Mouse (Mus musculus): Measurements from ENCODE around the gene Traf3. TPM values are rescaled to one million over a fixed set of nuclear protein-coding genes. Genes with fewer than 3 reads are reported as not detected.

The Traf3 gene
- polyA plus RNA-seq, 1 experiment from 2014 or later, result 14.0 TPM

DNA sequence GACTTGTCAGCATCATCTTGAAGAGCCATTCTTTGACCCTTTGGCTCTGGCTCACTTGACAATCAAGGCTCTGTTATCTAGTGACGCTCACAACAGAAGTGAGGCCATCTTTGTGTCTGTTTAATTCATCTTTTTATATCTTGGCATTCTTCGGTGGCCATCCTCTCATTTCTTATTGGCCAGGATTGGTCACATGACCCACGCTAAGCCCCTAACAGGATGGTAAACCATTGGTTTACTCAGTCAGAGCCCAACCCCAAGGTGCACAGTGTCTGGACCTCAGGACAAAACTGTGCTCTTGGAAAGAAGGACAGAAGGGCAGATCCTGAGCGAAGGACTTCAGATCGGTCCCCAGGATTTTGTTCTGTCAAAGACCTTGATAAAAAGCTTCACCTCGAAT is 13.6 kb upstream of the Traf3 start:
- Histone ChIP-seq H3K4me1 (ENCODE audit: control insufficient read depth, insufficient read depth, low read length) (no peaks in the 10 kb centered on the region), H3K27me3 (ENCODE audit: control insufficient read depth, insufficient read depth, low read length) (no peaks in the 10 kb centered on the region), H3K9ac (ENCODE audit: low read length) (no peak overlapping the region), H3K4me3 (ENCODE audit: low read depth, low read length) (no peak overlapping the region), H3K9me3 (ENCODE audit: control insufficient read depth, low read length) (no peaks in the 10 kb centered on the region), H3K36me3 (ENCODE audit: control insufficient read depth, insufficient read depth, low read length) (no peaks in the 10 kb centered on the region), H3K4me2 (no peak overlapping the region), H3K27ac (ENCODE audit: low read depth, low read length) (no peak overlapping the region)
- DNase-seq (ENCODE audit: low spot score, missing footprints) (no peak), ATAC-seq (ENCODE audit: low FRiP score) (no peak)
- WGBS, result 91% methylated on average over 6 of the region's 6 CpGs

DNA sequence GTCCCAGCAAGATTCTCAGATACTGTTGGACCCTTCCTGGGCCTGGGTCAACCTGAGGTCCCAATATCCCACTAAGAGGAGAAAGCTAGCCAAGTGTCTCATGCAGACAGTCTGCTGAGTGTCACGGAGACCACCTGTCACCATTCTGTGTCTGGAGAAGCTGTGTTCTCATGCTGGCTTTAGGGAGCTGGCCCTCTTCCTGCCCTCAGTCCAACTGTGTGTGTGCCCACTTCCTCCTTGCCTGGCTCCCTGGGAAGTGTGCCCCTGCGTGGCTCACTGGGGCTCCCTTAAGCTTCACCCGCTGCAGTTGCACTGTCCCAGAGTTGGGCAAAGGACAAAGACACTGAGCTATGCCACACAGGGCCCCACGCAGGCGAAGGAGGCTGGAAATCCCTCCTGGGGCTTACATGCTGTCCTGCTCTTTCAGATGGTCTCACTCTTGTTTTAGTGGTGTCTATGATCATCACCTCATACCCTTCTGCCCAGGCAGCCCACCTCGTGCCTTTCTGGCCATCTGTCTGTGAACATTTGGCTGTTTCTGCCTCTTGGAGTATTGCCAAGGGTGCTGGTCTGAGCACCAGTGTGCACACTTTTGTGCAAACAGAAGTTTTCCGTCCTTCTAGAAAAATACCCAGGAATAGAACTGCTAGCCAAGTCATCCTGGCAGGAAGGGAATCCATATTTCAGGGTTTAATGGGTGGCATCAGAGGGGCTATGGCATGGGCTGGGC is 13.0 kb upstream of the Traf3 start:
- Histone ChIP-seq H3K27me3 (ENCODE audit: control insufficient read depth, insufficient read depth, low read length) (no peaks in the 10 kb centered on the region), H3K27ac (ENCODE audit: low read depth, low read length) (no peak overlapping the region), H3K9ac (ENCODE audit: low read length) (no peak overlapping the region), H3K4me3 (ENCODE audit: low read depth, low read length) (no peak overlapping the region), H3K4me2 (no peak overlapping the region), H3K4me1 (ENCODE audit: control insufficient read depth, insufficient read depth, low read length) (no peaks in the 10 kb centered on the region), H3K36me3 (ENCODE audit: control insufficient read depth, insufficient read depth, low read length) (no peaks in the 10 kb centered on the region), H3K9me3 (ENCODE audit: control insufficient read depth, low read length) (no peaks in the 10 kb centered on the region)
- 88% methylated on average over 7 of the region's 7 CpGs for WGBS
- ATAC-seq (ENCODE audit: low FRiP score), result no peak
- DNase-seq (ENCODE audit: low spot score, missing footprints), result no peak

DNA sequence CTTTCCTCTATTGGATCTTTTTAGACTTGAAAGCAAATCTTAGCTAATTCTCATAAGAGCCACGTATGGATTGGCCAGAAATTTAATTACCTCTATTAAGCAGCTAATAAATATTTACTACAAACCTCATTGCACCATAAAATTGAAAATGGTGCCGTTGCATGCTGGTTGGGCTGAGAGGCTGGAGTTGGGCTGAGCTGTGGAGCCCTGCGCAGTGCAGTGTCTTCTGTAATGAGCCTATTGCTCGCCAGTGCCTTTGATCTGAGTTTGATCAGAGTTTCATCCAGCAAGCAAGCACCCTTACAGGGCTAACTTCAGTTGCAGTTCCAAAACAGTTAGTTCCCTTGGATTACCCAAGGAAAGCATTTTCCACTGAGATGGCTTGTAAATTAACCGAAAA is 12.2 kb upstream of the Traf3 start:
- no peaks in the 10 kb centered on the region for H3K9me3 ChIP-seq (ENCODE audit: control insufficient read depth, low read length)
- 82% methylated on average over 5 of the region's 5 CpGs for WGBS
- H3K9ac ChIP-seq (ENCODE audit: low read length), result no peak overlapping the region
- ATAC-seq (ENCODE audit: low FRiP score), result no peak
- no peaks in the 10 kb centered on the region for H3K36me3 ChIP-seq (ENCODE audit: control insufficient read depth, insufficient read depth, low read length)
- DNase-seq (ENCODE audit: low spot score, missing footprints), result no peak
- H3K4me2 ChIP-seq, result no peak overlapping the region
- H3K27me3 ChIP-seq (ENCODE audit: control insufficient read depth, insufficient read depth, low read length), result no peaks in the 10 kb centered on the region
- no peak overlapping the region for H3K27ac ChIP-seq (ENCODE audit: low read depth, low read length)
- no peaks in the 10 kb centered on the region for H3K4me1 ChIP-seq (ENCODE audit: control insufficient read depth, insufficient read depth, low read length)
- no peak overlapping the region for H3K4me3 ChIP-seq (ENCODE audit: low read depth, low read length)

DNA sequence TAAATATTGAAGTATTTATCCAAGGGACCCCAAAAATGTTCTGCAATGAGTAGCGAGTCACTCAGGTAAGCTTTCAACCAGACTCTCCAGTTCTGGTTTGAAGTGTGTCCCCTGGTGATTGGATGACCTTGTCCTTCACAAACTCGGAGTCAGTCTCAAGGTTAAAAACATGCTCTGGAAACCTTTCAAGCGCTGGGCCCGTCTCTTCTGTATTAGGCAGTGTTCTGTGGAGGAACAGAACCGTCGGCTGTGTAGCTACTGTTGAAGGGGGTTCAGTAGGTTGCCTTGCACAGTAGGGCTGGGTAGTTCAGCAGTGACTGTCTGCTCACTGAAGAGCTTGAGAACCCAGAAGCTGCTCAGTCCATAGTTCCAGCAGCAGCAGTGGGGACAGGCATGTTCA is 11.5 kb upstream of the Traf3 start:
- ATAC-seq (ENCODE audit: low FRiP score), result no peak
- H3K9me3 ChIP-seq (ENCODE audit: control insufficient read depth, low read length), result no peaks in the 10 kb centered on the region
- H3K4me3 ChIP-seq (ENCODE audit: low read depth, low read length), result no peak overlapping the region
- WGBS, result 87% methylated on average over 6 of the region's 6 CpGs
- H3K4me2 ChIP-seq, result no peak overlapping the region
- no peak overlapping the region for H3K27ac ChIP-seq (ENCODE audit: low read depth, low read length)
- no peaks in the 10 kb centered on the region for H3K4me1 ChIP-seq (ENCODE audit: control insufficient read depth, insufficient read depth, low read length)
- no peak for DNase-seq (ENCODE audit: low spot score, missing footprints)
- no peaks in the 10 kb centered on the region for H3K36me3 ChIP-seq (ENCODE audit: control insufficient read depth, insufficient read depth, low read length)
- no peak overlapping the region for H3K9ac ChIP-seq (ENCODE audit: low read length)
- H3K27me3 ChIP-seq (ENCODE audit: control insufficient read depth, insufficient read depth, low read length), result no peaks in the 10 kb centered on the region

DNA sequence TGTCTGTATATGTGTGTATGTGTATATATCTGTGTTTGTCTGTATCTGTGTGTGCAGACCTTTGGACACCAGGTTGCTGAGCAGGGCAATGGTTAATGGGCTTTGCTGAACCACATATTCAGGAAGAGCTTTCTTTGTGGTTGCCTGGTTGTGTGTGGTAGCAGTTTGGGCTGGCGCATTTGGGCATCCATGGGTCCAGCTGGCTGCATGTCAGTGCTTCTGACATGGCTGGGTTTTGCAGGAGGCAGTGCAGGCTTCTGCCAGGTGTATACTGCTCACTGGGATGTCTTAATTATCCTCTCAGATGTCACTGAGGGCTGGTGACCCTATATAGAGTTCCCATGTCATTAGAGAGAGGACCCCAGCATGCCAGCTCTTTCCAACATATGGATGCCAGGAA is 10.4 kb upstream of the Traf3 start:
- ATAC-seq (ENCODE audit: low FRiP score) (no peak), DNase-seq (ENCODE audit: low spot score, missing footprints) (no peak)
- Histone ChIP-seq H3K36me3 (ENCODE audit: control insufficient read depth, insufficient read depth, low read length) (no peaks in the 10 kb centered on the region), H3K4me1 (ENCODE audit: control insufficient read depth, insufficient read depth, low read length) (no peaks in the 10 kb centered on the region), H3K27me3 (ENCODE audit: control insufficient read depth, insufficient read depth, low read length) (no peaks in the 10 kb centered on the region), H3K4me2 (no peak overlapping the region), H3K27ac (ENCODE audit: low read depth, low read length) (no peak overlapping the region), H3K9me3 (ENCODE audit: control insufficient read depth, low read length) (no peaks in the 10 kb centered on the region), H3K4me3 (ENCODE audit: low read depth, low read length) (no peak overlapping the region), H3K9ac (ENCODE audit: low read length) (no peak overlapping the region)
- WGBS, result 85% methylated on average over 1 of the region's 1 CpGs

DNA sequence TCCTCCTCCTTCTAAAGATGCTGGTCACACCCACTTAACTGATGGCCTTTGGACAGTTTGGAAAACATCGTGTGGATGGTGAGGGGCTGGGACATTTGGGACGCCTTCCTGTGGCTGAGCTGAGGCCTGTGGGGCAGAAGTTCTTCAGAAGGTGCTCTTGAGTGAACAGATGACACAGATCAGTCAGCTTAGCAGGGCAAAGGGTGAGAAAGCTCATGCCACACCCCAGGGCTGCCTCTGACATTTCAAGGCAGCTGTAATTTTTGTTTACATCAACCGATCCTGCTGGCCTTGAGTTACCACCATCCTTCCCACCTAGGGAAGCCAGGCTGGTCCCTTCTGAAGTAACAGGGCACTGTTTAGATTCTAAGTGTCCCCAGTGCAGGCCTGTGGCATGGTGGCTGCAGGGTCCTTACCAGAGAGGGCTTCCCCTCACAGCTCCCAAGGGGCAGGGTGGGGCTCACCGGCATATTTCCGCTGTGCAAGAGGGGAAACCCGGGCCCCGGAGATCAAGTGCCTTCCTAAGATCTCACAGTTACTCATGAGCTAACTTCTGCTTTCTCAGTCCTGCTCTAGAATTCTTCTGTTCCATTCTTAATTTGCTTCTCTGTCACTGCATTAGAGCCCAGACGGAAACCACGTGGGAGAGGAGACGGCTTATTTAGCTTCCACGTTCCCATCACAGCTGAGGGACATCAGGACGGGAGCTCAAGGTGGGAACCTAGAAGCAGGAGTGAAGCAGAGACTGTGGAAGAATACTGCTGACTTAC is 6.3 kb upstream of the Traf3 start:
- no peak overlapping the region for H3K4me2 ChIP-seq
- no peak for ATAC-seq (ENCODE audit: low FRiP score)
- H3K36me3 ChIP-seq (ENCODE audit: control insufficient read depth, insufficient read depth, low read length), result no peaks in the 10 kb centered on the region
- H3K9ac ChIP-seq (ENCODE audit: low read length), result no peak overlapping the region
- no peaks in the 10 kb centered on the region for H3K27me3 ChIP-seq (ENCODE audit: control insufficient read depth, insufficient read depth, low read length)
- no peak overlapping the region for H3K27ac ChIP-seq (ENCODE audit: low read depth, low read length)
- DNase-seq (ENCODE audit: low spot score, missing footprints), result no peak
- no peaks in the 10 kb centered on the region for H3K9me3 ChIP-seq (ENCODE audit: control insufficient read depth, low read length)
- no peak overlapping the region for H3K4me3 ChIP-seq (ENCODE audit: low read depth, low read length)
- peaks cover 18% of the 10 kb centered on the region for H3K4me1 ChIP-seq (ENCODE audit: control insufficient read depth, insufficient read depth, low read length)
- 77% methylated on average over 12 of the region's 12 CpGs for WGBS

DNA sequence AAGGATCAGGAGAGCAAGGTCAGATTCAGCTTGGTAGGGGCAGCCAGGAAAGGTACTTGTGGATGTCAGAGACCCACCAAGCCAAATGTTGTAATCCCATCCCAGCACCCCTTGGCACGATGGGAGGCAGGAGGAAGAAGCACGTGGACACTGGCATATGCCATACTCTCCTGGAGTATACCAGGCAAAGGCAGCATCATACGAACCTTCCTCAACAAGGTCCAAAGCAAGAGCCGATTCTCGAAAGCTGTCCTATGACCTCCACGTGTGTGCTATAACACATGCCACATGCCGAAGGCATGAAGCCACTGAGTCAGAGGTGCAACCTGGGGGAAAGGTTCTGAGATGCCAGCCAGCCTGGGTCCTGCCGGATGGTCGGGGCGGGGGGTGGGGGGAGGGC is 5.3 kb upstream of the Traf3 start:
- Histone ChIP-seq H3K4me1 (ENCODE audit: control insufficient read depth, insufficient read depth, low read length) (peaks cover 24% of the 10 kb centered on the region), H3K36me3 (ENCODE audit: control insufficient read depth, insufficient read depth, low read length) (no peaks in the 10 kb centered on the region), H3K27me3 (ENCODE audit: control insufficient read depth, insufficient read depth, low read length) (no peaks in the 10 kb centered on the region), H3K4me2 (no peak overlapping the region), H3K4me3 (ENCODE audit: low read depth, low read length) (no peak overlapping the region), H3K9ac (ENCODE audit: low read length) (no peak overlapping the region), H3K27ac (ENCODE audit: low read depth, low read length) (no peak overlapping the region), H3K9me3 (ENCODE audit: control insufficient read depth, low read length) (no peaks in the 10 kb centered on the region)
- DNase-seq (ENCODE audit: low spot score, missing footprints) (no peak), ATAC-seq (ENCODE audit: low FRiP score) (no peak)
- WGBS, result 93% methylated on average over 10 of the region's 10 CpGs

DNA sequence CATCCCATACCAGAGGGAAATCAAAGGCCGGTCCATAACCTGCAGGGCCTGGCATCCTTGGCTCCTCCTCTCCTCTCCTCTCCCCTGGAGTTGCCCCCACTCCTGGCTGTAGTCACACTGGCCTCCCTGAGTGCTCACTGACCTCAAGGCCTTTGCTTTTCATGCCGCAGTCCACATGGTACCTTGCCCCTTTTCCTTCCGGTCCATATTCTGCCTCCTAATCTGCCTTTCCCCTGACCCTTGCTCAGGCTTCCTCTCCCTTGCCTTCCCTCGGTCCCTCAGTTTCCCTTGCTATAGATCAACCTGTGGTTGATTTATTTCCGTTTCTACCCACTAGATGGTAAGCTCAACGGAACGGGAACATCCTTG is 4.2 kb upstream of the Traf3 start:
- DNase-seq (ENCODE audit: low spot score, missing footprints) (no peak), ATAC-seq (ENCODE audit: low FRiP score) (no peak)
- Histone ChIP-seq H3K9ac (ENCODE audit: low read length) (peak overlapping the region; percentile 45), H3K4me1 (ENCODE audit: control insufficient read depth, insufficient read depth, low read length) (peaks cover 25% of the 10 kb centered on the region), H3K36me3 (ENCODE audit: control insufficient read depth, insufficient read depth, low read length) (no peaks in the 10 kb centered on the region), H3K9me3 (ENCODE audit: control insufficient read depth, low read length) (no peaks in the 10 kb centered on the region), H3K27ac (ENCODE audit: low read depth, low read length) (peak overlapping the region; percentile 63), H3K4me3 (ENCODE audit: low read depth, low read length) (no peak overlapping the region), H3K27me3 (ENCODE audit: control insufficient read depth, insufficient read depth, low read length) (no peaks in the 10 kb centered on the region), H3K4me2 (peak overlapping the region; percentile 38)
- WGBS, result 38% methylated on average over 7 of the region's 7 CpGs

DNA sequence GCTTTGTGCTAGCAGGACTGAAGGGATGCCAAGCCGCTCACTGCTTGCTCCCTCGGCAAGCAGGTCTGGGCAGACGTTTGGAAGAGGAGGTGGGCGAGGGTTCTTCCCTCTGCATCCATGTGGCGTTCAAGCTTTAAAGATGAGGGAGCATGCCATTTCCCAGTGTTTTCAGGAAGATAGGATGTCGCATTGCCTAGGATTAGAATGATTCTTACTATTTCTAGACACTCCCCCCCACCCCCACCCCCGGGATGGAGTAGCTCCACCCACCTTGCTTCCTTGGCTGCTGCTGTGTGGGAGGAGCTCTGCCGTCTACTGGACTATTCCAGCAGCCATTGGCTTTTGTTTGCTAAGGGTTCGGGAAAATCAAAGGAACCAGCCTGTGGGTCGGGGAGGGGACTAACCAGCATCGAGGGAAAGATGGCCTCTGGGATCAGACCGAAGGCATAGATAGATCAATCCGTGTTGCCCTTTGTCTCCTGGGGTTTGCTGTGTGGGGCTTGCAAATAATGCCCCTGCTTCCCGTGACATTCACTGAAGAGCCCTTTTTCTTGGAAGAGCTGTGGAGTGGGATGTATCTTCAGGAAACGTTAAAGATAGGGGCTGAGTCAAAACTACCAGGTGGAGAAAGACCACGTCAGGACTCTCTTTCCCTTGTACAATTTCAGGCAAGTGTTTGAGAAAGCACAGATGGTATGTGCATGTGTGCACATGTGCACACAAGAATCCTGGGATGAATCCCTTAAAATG is 3.7 kb upstream of the Traf3 start:
- Histone ChIP-seq H3K4me3 (ENCODE audit: low read depth, low read length) (peak overlapping the region; percentile 8; the same call in 1 of the 2 replicates), H3K36me3 (ENCODE audit: control insufficient read depth, insufficient read depth, low read length) (no peaks in the 10 kb centered on the region), H3K4me1 (ENCODE audit: control insufficient read depth, insufficient read depth, low read length) (peaks cover 25% of the 10 kb centered on the region), H3K9ac (ENCODE audit: low read length) (peak overlapping the region; percentile 58), H3K27ac (ENCODE audit: low read depth, low read length) (peak overlapping the region; percentile 63), H3K27me3 (ENCODE audit: control insufficient read depth, insufficient read depth, low read length) (no peaks in the 10 kb centered on the region), H3K9me3 (ENCODE audit: control insufficient read depth, low read length) (no peaks in the 10 kb centered on the region), H3K4me2 (peak overlapping the region; percentile 38)
- DNase-seq (ENCODE audit: low spot score, missing footprints) (peak; percentile 94), ATAC-seq (ENCODE audit: low FRiP score) (peak; percentile 20; the same call in 1 of the 2 replicates)
- 11% methylated on average over 16 of the region's 16 CpGs for WGBS
